Mouse (Mus musculus): Measurements from ENCODE around the gene Klc1.
"Not testable (repeated sequence)": the region's sequence is repeated elsewhere in the genome, so short reads cannot be mapped to it uniquely, and the experiment has no call there.

The Klc1 gene

DNA sequence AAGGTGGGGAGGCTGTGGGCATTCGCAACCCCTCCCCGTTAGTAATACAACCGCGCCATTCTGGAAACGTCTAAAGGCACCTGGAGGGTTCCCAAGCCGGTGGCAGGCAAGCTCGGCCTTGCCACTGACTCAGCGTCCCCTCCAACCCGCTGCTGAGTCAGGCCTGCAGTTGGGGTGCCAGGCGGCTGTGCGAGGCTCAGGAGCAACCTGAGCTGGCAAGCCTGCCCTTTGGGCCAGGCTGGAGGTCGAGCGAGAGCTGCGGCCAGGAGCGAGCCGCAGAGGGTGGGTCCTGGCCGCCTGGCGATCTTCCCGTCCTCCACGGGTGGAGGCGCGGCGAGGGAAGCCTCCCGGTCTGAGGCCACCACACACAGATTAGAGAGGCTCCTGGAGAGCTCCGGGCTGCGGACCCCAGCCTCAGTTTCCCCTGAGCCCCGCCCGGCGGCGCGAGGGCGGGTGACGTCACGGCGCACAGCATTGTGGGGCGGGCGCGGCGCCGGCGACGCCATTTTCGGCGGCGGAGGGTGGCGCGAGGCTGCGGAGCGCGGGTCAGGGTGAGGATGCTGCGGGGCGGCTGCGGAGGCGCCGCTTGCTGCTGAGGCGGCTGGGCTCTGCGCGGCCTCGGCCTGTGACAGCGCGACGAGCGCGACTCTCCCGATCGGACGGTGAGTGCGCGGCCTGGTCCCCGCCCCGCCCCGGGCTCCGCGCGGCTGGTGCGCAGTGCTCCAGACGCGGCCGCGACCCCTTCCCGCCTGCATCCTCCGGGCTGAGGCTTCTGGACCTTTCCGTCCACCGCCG, at the start of gene Klc1:
Klc1 (plus strand) TSS at position 469 of the 795 bp plus-strand sequence.
- peak; percentile 83 to 87 for DNase-seq

DNA sequence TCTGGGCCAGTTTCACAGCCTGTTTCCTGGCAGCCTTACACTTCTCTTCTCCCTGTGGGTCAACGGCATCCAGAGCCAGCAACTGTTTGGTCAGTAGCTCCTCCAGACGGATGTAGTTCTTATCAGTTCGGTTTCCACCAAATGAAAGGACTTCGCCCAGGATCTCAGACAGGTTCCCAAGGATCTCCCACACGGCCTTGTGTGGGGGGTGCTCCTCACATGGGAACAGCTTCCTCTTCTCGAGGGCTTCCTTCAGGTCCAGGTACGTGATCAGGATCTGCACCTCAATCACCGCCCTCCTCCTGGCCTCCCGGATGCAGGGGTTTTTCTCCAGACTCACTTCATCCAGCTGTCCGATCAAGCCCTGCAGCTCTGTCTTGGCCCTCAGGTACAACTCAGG, 48.6 kb upstream of the Klc1 start:
- no peak for DNase-seq

DNA sequence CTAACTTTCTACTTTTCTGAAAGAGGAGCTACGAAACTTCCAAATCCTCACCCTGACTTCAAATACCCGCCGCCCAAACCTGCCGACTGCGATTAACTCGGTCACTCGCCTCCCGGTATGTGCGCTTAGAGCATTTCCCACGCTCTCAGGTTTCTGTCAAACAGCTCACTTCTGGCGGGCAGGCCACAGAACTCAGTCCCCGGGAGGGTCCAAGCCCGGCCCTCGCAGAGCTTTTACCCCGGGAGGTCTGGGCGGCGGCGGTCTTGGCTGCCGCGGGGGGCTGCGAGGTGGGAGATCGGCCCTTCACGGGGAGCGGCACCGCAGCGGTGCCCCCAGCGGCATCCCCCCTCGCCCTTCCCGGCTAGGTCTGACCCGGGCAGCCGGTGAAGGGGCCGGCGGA, 46.2 kb upstream of the Klc1 start:
- DNase-seq = peak in 1 of 2 experiments; percentile 22

DNA sequence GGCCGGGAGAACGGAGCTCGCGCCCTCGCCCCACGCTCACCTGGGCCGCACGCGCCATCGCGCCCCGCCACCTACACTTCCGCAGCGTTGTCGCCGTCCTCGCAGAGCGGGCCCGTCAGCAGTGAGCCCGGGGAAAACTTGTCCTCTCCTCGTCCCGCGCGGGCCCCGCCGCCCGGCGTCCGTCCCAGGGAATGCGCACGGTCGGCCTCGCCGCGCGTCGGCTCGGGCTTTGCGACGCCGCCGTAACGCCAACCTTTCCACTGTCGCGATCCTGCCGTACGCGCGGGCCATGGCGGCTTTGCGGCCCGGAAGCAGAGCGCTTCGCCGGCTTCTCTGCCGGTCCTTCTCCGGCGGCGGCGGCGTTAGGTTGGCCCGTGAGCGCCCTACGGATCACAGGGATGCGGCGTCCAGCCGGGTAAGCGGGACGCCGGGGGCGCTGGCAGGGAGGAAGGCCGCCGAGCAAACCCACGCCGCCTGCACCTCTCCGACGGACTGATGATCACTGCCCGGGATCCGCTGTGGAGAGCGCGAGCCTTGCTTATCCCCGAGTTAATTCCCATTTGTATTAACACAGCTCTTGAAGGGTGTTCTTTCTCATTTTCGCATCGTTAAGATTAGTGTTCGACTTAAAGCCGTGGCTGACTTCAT, 45.5 kb upstream of the Klc1 start, which contains the start of the genes Bag5 and Apopt1:
Bag5 (minus strand) TSS at position 254 of the 648 bp plus-strand sequence.
Apopt1 (plus strand) TSS at position 258 of the 648 bp plus-strand sequence.
- DNase-seq = peak; percentile 90 to 91

DNA sequence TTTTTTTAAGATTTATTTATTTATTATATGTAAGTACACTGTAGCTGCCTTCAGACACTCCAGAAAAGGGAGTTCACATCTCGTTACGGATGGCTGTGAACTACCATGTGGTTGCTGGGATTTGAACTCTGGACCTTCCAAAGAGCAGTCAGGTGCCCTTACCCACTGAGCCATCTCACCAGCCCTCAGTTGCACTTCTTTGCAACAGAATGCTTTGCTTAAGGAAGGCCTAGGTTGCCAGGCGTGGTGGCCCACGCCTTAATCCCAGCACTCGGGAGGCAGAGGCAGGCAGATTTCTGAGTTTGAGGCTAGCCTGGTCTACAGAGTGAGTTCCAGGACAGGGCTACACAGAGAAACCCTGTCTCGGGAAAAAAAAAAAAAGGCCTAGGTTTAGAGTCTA, 44.8 kb upstream of the Klc1 start:
- not testable (repeated sequence) for DNase-seq

DNA sequence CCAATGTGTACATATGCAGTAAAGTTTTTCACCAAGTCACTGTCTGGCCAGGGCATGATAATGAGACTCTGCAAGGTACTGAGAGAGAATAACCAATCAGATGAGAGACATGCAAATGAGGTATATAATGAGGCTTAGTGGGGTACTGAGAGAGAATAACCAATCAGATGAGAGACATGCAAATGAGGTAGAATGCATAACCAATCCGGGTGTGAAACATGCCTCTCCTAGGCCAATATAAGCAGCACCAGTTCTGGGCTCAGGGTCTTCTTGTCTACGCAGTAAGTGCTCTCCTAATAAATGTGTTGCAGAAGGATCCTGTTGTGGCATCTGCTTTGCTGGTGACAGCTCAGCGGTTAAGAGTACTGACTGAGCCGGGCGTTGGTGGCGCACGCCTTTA, 42.1 kb upstream of the Klc1 start:
- DNase-seq = no peak

DNA sequence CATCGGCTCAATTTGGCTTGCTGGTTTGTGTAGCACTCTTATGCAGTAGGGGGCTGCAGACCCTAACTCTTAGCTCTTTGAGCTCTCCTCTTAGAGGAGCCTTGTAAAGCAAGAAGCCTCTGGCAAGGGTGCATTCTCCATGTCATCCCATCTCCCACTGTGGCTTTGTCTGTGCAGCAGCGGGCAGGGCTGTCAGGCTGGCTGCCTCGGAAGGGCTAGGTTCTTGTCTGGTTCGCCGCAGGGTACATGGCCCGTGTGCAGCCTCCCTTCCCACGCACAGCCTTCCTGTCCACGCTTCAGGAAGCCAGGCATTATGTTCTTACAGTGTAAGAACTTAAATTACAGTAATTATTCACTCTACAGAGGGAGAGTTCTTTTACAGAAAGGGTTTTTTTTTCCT, 40.0 kb upstream of the Klc1 start:
- DNase-seq = no peak

DNA sequence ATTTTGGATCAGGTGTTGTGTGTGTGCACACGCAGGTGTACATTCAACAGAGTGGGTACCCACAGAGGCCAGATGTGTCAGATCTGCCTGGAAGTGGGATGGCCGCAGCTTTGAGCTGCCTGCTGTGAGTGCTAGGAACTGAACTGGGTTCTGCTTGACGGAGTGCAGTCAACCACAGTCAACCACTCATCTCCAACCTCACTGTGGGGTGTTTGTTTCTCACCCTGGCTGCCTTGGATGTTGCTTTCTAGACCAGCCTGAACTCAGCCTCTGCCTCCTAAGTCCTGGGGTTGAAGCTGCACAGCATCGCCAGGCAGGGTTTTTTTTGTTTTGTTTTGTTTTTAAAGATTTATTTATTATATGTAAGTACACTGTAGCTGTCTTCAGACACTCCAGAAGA, 38.4 kb upstream of the Klc1 start:
- no peak for DNase-seq

DNA sequence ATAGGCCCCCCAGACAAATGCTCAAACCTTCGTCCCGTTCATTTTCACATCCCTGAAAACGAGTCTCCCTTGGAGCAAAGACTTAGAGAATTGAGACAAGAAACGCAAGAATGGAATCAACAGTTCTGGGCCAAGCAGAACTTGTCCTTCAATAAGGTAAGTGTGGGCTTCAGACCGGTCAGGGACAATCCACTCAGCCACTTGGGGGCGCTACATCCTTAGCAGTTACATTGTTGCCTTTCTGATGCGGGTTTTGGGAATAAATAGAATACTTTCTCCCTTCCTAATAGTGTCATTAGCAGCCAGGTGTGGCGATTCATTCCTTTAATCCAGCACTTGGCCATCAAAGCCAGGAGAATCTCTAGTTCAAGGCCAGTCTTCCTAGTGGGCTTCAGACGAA, 36.0 kb upstream of the Klc1 start:
- DNase-seq = peak; percentile 73

DNA sequence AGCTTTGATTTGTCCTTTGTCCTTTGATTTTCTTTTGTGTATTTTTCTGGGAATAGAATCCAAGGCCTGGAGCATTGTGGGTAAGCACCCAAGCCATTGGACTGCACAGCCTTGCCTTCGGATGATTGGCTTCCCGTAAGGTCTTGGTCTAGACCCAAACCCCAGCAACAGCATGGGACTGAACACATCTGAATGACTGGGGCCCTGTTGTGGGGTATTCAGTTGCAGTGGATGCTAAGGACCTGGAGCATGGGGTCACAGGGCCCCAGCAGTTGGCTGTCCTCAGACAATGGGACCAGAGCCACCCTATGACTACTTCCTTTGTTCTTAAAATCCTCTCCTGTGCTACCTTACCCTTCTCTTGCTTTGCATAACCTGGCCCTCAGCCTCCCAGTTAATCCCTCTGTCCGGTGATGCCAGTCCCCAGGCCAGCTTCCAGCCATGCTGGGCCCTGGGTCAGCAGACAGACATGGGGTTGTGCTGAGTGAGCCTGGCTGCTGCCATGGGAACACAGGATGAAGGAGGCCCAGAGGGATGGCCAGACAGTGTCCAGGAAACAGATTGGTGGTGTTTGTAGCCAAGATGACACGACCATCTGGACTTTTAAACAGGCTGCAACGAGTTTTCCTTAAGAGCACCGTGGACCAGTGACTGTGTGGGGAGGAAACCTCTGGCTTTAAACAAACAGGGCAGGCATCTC, 33.9 kb upstream of the Klc1 start:
- no peak for DNase-seq

DNA sequence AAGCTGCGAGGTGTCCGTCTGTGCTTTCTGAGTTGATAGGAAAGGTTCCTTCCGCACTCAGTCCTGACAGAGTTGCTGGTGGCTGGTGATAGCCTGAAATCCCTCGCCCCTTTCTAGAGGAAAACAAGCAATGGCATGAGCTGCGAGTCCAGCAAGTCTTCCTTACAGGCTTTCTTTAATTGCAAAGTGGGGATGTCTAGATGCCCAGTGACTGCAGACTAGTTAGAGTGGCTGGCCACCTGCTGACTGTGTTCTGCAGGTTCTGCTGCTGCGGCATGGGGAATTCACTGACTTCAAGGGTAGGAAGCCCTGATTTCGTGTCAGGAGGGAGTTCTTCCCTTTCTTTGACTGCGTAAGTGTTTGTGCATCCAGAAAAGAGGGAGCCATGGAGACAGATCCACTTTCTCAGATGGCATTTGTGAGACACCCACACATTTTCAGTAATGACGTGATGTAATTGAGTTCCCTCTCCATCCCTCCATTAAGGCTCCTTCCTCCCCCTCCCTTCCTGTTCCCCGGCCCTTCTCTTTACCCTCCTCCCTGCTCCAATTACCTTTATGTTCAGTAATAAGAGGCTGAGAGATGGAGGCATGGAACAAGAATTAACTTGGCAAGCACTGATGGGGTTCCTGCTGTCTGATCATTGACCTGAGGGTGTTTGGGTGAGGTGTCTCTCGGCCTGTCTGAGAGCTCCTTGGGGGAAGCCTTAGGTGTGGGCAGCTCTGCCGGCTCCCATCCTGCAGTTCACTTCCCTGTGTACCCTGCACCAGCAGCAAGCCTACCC, 33.1 kb upstream of the Klc1 start:
- DNase-seq = no peak

DNA sequence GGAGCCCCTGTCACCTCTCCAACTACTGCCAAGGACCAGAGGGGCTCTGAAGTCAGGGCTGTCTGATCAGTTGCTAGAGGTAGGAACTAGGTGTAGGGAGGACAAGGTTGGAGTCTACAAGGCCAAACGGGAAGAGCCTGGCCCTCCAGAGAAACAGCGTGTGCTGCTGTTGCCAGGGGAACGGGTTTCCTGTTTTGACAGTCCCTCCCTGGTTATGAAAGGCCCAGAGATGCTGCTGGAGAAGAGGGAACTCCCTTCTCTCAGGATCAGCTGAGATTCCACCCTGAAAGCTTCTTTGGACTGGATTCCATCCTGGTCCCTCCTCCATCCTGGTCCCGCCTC, 32.6 kb upstream of the Klc1 start:
- no peak for DNase-seq

DNA sequence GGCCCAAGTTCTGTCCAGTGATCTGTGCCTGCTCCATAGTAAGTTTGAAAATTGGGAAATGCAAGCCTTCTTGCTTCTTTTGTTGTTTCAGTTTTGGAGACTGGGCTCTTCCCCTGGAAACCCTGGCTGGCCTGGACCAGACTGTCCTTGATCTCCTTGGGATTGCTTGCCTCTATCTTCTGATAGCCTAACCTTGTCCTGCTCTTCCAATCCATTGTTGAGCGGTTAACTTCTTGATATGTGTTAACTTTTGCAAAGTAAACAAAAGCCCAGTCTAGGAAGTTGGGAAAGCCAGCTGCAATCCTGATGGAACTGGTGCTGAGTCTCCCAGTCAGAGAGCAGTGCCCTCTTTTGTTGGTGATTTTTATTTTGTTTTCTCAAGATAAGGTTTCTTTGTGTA, 30.7 kb upstream of the Klc1 start:
- no peak for DNase-seq

DNA sequence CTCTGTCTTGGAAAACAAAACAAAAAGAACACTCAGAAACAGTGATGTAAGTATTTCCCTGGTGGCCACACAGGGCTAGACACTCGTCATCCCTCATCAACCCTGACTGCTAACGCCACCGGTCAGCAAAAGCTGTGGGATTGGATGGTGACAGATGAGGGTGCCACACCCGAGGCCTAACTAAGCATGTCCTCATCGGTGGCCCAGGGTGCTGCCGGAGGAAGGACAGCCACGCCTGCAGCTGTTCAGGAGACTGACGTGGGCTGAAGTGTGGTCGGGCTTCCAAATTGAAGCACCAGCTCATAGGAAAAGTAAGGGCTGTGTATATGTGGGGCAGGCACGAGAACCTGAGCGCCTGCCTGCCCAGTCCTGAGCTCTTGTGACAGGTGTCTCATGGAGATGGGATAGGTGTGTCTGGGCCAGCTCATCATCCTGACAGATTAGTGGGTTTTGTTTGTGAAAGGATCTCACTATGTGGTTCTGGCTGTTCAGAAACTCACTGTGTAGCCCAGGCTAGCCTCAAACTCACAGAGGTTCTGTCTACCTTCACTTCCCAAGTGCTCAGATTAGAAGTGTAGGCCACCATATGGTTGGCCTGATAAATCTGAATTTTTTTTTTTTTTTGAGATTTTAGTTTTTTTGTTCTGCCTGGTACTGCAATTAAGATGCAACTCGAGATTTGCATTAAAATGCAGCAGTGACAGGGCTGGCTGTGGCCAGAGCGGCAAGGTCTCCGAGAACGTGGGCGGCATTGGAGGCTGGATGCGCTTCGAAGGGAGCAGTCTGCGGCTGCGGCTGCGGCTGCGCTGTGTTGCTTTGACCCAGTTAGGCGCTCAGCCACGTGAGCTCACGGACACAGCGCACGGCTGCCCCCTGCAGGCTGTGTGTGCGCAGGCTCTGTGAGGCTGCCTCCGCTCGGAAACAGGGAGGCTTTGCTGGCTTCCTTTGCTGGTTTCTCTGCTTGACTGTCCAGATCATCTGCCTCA, 26.5 kb upstream of the Klc1 start:
- peak; percentile 86 to 87 for DNase-seq

DNA sequence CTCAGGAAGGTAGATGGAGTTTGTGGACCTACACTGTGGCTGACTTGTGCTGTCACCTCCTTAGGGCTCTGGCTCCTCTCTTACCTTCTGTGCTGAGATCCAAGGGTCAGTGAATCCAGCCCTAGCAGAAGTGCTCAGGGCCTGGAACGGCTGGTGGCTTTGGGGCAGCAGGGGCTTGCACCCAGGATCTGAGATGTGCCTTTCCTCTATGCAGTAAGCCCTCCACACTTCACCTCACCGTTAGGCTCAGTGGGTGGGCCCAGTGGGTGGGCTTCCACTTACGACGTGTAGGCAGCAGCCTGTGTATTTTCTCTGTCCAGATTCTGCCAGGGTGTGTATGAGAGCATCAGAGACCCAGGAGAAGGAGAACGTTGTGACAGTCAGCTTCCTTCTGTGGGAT, 25.7 kb upstream of the Klc1 start:
- no peak for DNase-seq

DNA sequence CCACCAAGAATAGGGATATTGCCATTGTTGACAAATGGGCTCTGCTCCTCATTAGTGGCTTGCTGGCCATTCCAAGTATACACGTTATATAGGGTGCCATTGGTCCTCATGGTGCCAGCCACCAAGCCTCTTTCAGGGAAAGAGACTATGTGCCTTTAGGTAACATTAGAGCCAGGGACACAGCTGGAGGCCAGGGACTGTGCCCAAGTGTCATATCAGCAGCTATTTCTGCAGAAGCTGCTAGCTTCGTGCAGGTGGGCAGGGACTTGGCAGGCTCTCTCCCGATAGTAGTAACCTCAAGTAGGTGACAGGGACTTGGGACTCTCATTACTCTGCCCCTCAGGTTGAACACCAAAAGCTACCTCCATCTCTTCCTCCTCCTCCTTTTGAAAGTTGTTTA, 23.7 kb upstream of the Klc1 start:
- no peak for DNase-seq

DNA sequence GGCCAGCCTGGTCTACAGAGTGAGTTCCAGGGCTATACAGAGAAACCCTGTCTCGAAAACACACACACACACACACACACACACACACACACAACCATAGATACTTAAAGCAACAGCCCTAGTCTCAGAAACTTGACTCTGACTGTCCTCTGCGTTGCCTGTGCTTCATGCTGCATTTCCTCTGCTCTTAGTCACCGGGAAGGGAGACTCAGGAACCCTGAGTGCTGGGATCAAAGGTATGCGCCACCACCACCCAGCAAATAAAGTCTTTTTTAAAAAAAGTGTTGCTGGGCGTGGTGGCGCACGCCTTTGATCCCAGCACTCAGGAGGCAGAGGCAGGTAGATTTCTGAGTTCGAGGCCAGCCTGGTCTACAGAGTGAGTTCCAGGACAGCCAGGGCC, 22.0 kb upstream of the Klc1 start:
- DNase-seq = not testable (repeated sequence)

DNA sequence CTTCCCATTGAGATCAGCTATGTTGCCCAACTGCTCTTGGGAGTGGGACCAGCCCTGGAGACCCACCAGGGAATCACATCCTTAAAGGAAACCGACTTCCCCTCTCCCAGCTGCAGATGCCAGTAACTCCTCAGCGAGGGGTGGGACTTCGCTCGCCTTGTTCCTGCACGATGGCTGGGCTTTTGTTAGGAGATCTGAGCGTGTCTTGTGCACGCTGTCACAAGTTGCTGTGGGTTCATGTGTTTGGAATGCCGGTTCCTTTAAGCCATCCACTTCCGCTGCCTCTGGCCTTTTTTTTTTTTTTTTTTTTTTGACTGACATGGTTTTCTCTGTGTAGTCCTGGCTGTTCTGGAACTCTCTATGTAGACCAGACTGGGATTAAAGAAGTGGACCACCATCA, 21.3 kb upstream of the Klc1 start:
- no peak for DNase-seq

DNA sequence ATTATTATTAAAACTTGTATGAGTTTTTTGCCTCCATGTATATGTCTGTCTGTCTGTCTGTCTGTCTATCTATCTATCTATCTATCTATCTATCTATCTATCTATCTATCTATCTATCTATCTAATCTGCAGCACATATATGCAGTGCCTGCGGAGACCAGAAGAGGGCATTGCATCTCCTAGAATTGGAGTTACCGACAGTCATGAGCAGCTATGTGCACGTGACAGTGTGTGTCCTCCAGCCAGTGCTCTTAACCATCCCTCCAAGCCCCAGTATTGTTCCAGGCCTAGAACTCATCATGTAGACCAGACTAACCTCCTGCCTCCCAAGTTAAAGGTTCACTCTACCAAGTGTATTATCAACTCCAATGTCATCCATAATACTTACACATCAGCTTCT, 19.9 kb upstream of the Klc1 start:
- peak; percentile 74 to 77 for DNase-seq

DNA sequence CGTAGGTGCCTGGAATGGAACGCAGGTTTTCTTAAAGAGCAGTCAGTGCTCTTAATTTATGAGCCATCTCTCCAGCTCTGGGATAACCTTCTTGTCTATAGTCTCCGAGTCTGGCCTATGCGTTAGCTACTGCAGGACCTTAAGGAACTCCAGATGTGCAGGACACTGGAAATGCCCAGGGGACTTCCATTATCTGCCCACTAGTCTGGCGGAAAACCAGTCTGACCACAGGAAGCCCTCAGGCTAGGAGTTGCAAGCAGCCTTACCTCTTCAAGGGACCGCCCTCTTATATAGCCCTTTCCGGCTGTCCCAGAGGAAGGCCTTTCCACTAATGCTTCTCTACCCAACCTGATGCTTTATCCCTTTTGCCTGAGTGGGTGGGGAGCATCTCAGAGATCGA, 17.3 kb upstream of the Klc1 start:
- no peak for DNase-seq

DNA sequence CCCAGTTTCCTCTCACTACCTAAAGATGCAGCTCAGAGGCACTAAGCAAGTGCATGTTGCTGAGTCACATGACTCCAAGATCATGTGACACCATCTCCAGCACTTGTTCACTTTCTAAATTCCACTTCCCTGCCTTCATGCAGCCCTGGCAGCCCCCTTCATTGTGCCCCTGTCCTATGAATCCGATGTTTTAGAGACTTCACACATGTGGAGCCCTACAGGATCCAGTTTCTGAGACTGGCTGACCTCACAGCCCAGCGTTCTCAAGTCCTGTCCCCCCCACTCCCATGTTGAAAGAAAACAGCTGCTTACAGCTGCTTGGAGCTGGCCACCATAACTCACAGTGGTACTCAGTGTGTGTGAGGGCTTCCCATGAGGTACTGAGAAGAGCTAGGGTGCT, 15.2 kb upstream of the Klc1 start:
- DNase-seq = no peak

DNA sequence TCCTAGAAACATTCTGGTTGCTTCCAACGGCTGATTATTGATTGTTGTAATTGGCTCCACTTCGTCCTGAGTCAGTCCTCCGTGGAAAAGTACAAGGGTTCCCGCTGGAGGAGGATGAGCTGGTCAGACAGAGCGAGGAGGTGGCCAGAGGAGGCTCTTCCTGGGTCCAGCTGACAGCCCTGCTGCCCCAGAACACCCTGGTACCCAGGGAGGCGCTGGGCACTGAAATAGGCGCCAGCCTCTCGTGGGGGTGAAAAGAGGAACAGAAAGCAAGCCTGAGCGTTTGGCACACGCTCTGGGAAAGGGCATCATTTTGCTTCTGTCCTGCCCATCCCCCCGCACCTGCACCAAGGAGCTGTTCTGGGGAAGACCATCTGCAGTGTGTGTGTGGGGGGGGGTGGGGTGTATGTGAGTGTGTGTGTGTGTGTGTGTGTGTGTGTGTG, 14.6 kb upstream of the Klc1 start:
- peak; percentile 79 to 84 for DNase-seq

Data from B cell, adult 2 months (primary cell).